Mouse (Mus musculus) brain, embryonic 14.5 days (tissue): ENCODE measurements around the gene Cdr2l.

ENCODE experiments used
- CTCF ChIP-seq: fragments of 200-500 bp; IDR thresholded peaks from 2 replicates; pipeline ENCODE4 v1.5.1; 2012; ENCODE audit warnings: inconsistent platforms, mild to moderate bottlenecking, moderate library complexity, borderline replicate concordance; ENCODE audit not compliant: insufficient read depth, insufficient read length; ENCODE audit errors: extremely low read depth
- POLR2A ChIP-seq: fragments of 200-500 bp; IDR thresholded peaks from 2 replicates; pipeline ENCODE4 v1.6.1; 2012; ENCODE audit warnings: mild to moderate bottlenecking, inconsistent platforms, borderline replicate concordance; ENCODE audit not compliant: poor library complexity, insufficient read depth, insufficient read length, severe bottlenecking; ENCODE audit errors: extremely low read depth

GRCm38 (mm10) chr11:115419531-115420237 is 38.0 kb downstream of the Cdr2l start, which contains the start of the genes Atp5h and Kctd2:
- TF ChIP-seq CTCF, result no peak
- TF ChIP-seq POLR2A, result peak; percentile 98
